Mouse (Mus musculus): ENCODE results near the gene Defb21. TPM values are rescaled to one million over a fixed set of nuclear protein-coding genes. Genes with fewer than 3 reads are reported as not detected.

The Defb21 gene
- total RNA-seq, 2 experiments from 2014 or later, result not detected

- no peak for DNase-seq
Measured at GRCm38 (mm10) chr2:152607746-152608145, 35.2 kb downstream of the Defb21 start.

- no peak for DNase-seq
Measured at GRCm38 (mm10) chr2:152608719-152609118, 36.2 kb downstream of the Defb21 start.

- no peak for DNase-seq
Measured at GRCm38 (mm10) chr2:152612193-152612592, 39.6 kb downstream of the Defb21 start.

GRCm38 (mm10) chr2:152615563-152615962 lies 43.0 kb downstream of the Defb21 start:
- DNase-seq, result peak; percentile 69

GRCm38 (mm10) chr2:152616470-152616869 lies 43.9 kb downstream of the Defb21 start:
- no peak for DNase-seq

GRCm38 (mm10) chr2:152617374-152617773 lies 44.8 kb downstream of the Defb21 start:
- DNase-seq, result no peak

- no peak for DNase-seq
Measured at GRCm38 (mm10) chr2:152620367-152621134, 48.0 kb downstream of the Defb21 start.

- no peak for DNase-seq
Measured at GRCm38 (mm10) chr2:152622151-152622550, 49.6 kb downstream of the Defb21 start.

- DNase-seq, result no peak
Measured at GRCm38 (mm10) chr2:152622953-152623352, 50.4 kb downstream of the Defb21 start, which contains the start of gene Defb25. Gene Defb25 (minus strand): TSS chr2:152623053.

Other genes starting within 250 kb of the Defb21 start
- gene Rbck1, start 240.1 kb upstream of the Defb21 start, total RNA-seq (2021), result 100 to 1,000 TPM in 1 of 2 experiments, 10 to 100 TPM in 1; 92.9 to 124 TPM
- gene Trib3, start 228.7 kb upstream of the Defb21 start, total RNA-seq (2021), result 1 to 10 TPM; 4.6 to 6.8 TPM
- gene Nrsn2, start 196.1 kb upstream of the Defb21 start, total RNA-seq (2021), result 1 to 10 TPM; 1.8 to 2.8 TPM
- gene Sox12, start 174.7 kb upstream of the Defb21 start, total RNA-seq (2021), result 10 to 100 TPM; 15.7 to 22.7 TPM
- gene Zcchc3, start 157.7 kb upstream of the Defb21 start, total RNA-seq (2021), result 10 to 100 TPM in 1 of 2 experiments, 1 to 10 TPM in 1; 9.4 to 11.1 TPM
- gene 6820408C15Rik, start 157.2 kb upstream of the Defb21 start, total RNA-seq (2021), result under 1 TPM; 0.42 to 0.79 TPM
- not detected for gene Defb23, start 108.1 kb upstream of the Defb21 start, total RNA-seq (2021)
- not detected for gene Defb20, start 95.7 kb upstream of the Defb21 start, total RNA-seq (2021)
- not detected for gene Defb22, start 82.6 kb upstream of the Defb21 start, total RNA-seq (2021)
- not detected for gene Defb26, start 61.1 kb upstream of the Defb21 start, total RNA-seq (2021)
- gene Defb28, start 54.5 kb upstream of the Defb21 start, total RNA-seq (2021), result not detected
- not detected for gene Defb29, start 32.6 kb upstream of the Defb21 start, total RNA-seq (2021)
- gene Gm17416, start 3.4 kb upstream of the Defb21 start, total RNA-seq (2021), result not detected
- 1 to 10 TPM; 1.5 to 2.2 TPM for gene Defb19, start 7.6 kb downstream of the Defb21 start, total RNA-seq (2021)
- not detected for gene Defb45, start 26.7 kb downstream of the Defb21 start, total RNA-seq (2021)
- gene Defb36, start 31.6 kb downstream of the Defb21 start, total RNA-seq (2021), result under 1 TPM in 1 of 2 experiments, not detected in 1; 0.73 TPM
- not detected for gene Defb25, start 50.3 kb downstream of the Defb21 start, total RNA-seq (2021)
- gene Rem1, start 54.2 kb downstream of the Defb21 start, total RNA-seq (2021), result 10 to 100 TPM in 1 of 2 experiments, 1 to 10 TPM in 1; 7.2 to 10.1 TPM
- 100 to 1,000 TPM; 105 to 125 TPM for gene H13, start 96.7 kb downstream of the Defb21 start, total RNA-seq (2021)
- gene Mcts2, start 114.3 kb downstream of the Defb21 start, total RNA-seq (2021), result 10 to 100 TPM; 24.5 to 26.7 TPM
- 100 to 1,000 TPM; 112 to 182 TPM for gene Id1, start 163.5 kb downstream of the Defb21 start, total RNA-seq (2021)
- gene Cox4i2, start 181.4 kb downstream of the Defb21 start, total RNA-seq (2021), result 1 to 10 TPM; 8.0 to 8.3 TPM